Mouse (Mus musculus) neural tube, embryonic 13.5 days (tissue): ENCODE measurements around the gene Ust. TPM values are rescaled to one million over a fixed set of nuclear protein-coding genes. Genes with fewer than 3 reads are reported as not detected.

ENCODE experiments used
- ATAC-seq: fragments of 200-750 bp; cut with Nextera tagmentation; 2 replicates; pipeline ENCODE4 v1.8.0; 2017; ENCODE audit warnings: low read depth, mild to moderate bottlenecking, moderate TSS enrichment, moderate library complexity
- H3K27ac ChIP-seq: fragments of 300-500 bp; sonication (generic); replicated peaks from 2 replicates; pipeline ENCODE4 v1.5.1; 2015; ENCODE audit warnings: moderate library complexity, mild to moderate bottlenecking, inconsistent platforms
- H3K27me3 ChIP-seq: fragments of 300-500 bp; sonication (generic); 2 replicates; pipeline ENCODE4 v1.6.1; 2015; ENCODE audit warnings: mild to moderate bottlenecking, inconsistent platforms
- H3K36me3 ChIP-seq: fragments of 300-500 bp; sonication (generic); 2 replicates; pipeline ENCODE4 v1.6.1; 2015; ENCODE audit warnings: mild to moderate bottlenecking, inconsistent platforms
- H3K4me1 ChIP-seq: fragments of 300-500 bp; sonication (generic); replicated peaks from 2 replicates; pipeline ENCODE4 v1.6.1; 2015; ENCODE audit warnings: inconsistent platforms
- H3K4me2 ChIP-seq: fragments of 300-500 bp; sonication (generic); 2 replicates; pipeline ENCODE4 v1.6.1; 2015; ENCODE audit warnings: inconsistent platforms, mild to moderate bottlenecking, moderate library complexity
- H3K4me3 ChIP-seq: fragments of 300-500 bp; sonication (generic); 2 replicates; pipeline ENCODE4 v1.5.1; 2015; ENCODE audit warnings: mild to moderate bottlenecking, inconsistent platforms
- H3K9ac ChIP-seq: fragments of 300-500 bp; sonication (generic); 2 replicates; pipeline ENCODE4 v1.6.1; 2015; ENCODE audit warnings: moderate library complexity, mild to moderate bottlenecking, inconsistent platforms
- H3K9me3 ChIP-seq: fragments of 300-500 bp; sonication (generic); 2 replicates; pipeline ENCODE4 v1.6.1; 2016; ENCODE audit warnings: inconsistent platforms
- WGBS: fragments of 180-500 bp; shearing (Covaris S2); methylation state at CpG from one replicate; pipeline ENCODE4 v1.1.7; 2015; 5-methylcytosine and 5-hydroxymethylcytosine counted together
- polyA plus RNA-seq: library from polyadenylated mRNA; unstranded; fragments of >200 nt; fragmentation: Nextera tagmentation; extraction: Ambion mirVana; gene quantifications from 2 replicates; pipeline ENCODE4 v1.2.1, GENCODE M21; 2015

Gene Ust
- polyA plus RNA-seq, 1 experiment from 2014 or later, result 7.1 TPM

GRCm38 (mm10) chr10:8468651-8469386 is 49.8 kb downstream of the Ust start:
- Histone ChIP-seq H3K9me3 (no peaks in the 10 kb centered on the region), H3K4me3 (no peak overlapping the region), H3K9ac (no peak overlapping the region), H3K27me3 (no peaks in the 10 kb centered on the region), H3K27ac (no peak overlapping the region), H3K4me2 (no peak overlapping the region), H3K36me3 (no peaks in the 10 kb centered on the region), H3K4me1 (no peaks in the 10 kb centered on the region)
- no peak for ATAC-seq
- WGBS, result 75% methylated on average over 5 of the region's 5 CpGs

- WGBS, result 82% methylated on average over 3 of the region's 3 CpGs
- no peak for ATAC-seq
- H3K4me3 ChIP-seq, result no peak overlapping the region
- H3K4me2 ChIP-seq, result no peak overlapping the region
- no peaks in the 10 kb centered on the region for H3K36me3 ChIP-seq
- H3K9me3 ChIP-seq, result no peaks in the 10 kb centered on the region
- H3K4me1 ChIP-seq, result peaks cover 11% of the 10 kb centered on the region
- no peak overlapping the region for H3K9ac ChIP-seq
- H3K27ac ChIP-seq, result no peak overlapping the region
- no peaks in the 10 kb centered on the region for H3K27me3 ChIP-seq
These were observed 52.7 kb downstream of the Ust start for GRCm38 (mm10) chr10:8465918-8466317.

- Histone ChIP-seq H3K27ac (no peak overlapping the region), H3K9me3 (no peaks in the 10 kb centered on the region), H3K4me1 (peaks cover 11% of the 10 kb centered on the region), H3K9ac (no peak overlapping the region), H3K27me3 (no peaks in the 10 kb centered on the region), H3K36me3 (no peaks in the 10 kb centered on the region), H3K4me2 (no peak overlapping the region), H3K4me3 (no peak overlapping the region)
- 89% methylated on average over 1 of the region's 1 CpGs for WGBS
- ATAC-seq, result no peak
These were observed 53.4 kb downstream of the Ust start for GRCm38 (mm10) chr10:8465216-8465615.

GRCm38 (mm10) chr10:8461372-8461771 is 57.3 kb downstream of the Ust start:
- peak; percentile 82 for ATAC-seq
- Histone ChIP-seq H3K27me3 (no peaks in the 10 kb centered on the region), H3K4me3 (no peak overlapping the region), H3K4me2 (no peak overlapping the region), H3K36me3 (no peaks in the 10 kb centered on the region), H3K9me3 (no peaks in the 10 kb centered on the region), H3K27ac (no peak overlapping the region), H3K4me1 (peaks cover 11% of the 10 kb centered on the region), H3K9ac (no peak overlapping the region)
- 69% methylated on average over 5 of the region's 5 CpGs for WGBS

GRCm38 (mm10) chr10:8454711-8455110 is 63.9 kb downstream of the Ust start:
- Histone ChIP-seq H3K27me3 (no peaks in the 10 kb centered on the region), H3K9me3 (no peaks in the 10 kb centered on the region), H3K4me1 (no peaks in the 10 kb centered on the region), H3K4me3 (no peak overlapping the region), H3K4me2 (no peak overlapping the region), H3K9ac (no peak overlapping the region), H3K36me3 (no peaks in the 10 kb centered on the region), H3K27ac (no peak overlapping the region)
- no peak for ATAC-seq
- 50% methylated on average over 1 of the region's 1 CpGs for WGBS

- no peak overlapping the region for H3K27ac ChIP-seq
- H3K4me3 ChIP-seq, result no peak overlapping the region
- H3K9me3 ChIP-seq, result no peaks in the 10 kb centered on the region
- peaks cover 6% of the 10 kb centered on the region; the same call in 1 of the 2 replicates for H3K4me1 ChIP-seq
- no peak overlapping the region for H3K9ac ChIP-seq
- H3K4me2 ChIP-seq, result no peak overlapping the region
- H3K27me3 ChIP-seq, result no peaks in the 10 kb centered on the region
- WGBS, result 54% methylated on average over 5 of the region's 5 CpGs
- no peaks in the 10 kb centered on the region for H3K36me3 ChIP-seq
- no peak for ATAC-seq
These were observed 70.9 kb downstream of the Ust start for GRCm38 (mm10) chr10:8447681-8448080.

- Histone ChIP-seq H3K4me2 (no peak overlapping the region), H3K9ac (no peak overlapping the region), H3K36me3 (no peaks in the 10 kb centered on the region), H3K4me3 (no peak overlapping the region), H3K9me3 (no peaks in the 10 kb centered on the region), H3K4me1 (peaks cover 6% of the 10 kb centered on the region; the same call in 1 of the 2 replicates), H3K27me3 (no peaks in the 10 kb centered on the region), H3K27ac (no peak overlapping the region)
- no peak for ATAC-seq
- 46% methylated on average over 4 of the region's 4 CpGs for WGBS
These were observed 71.7 kb downstream of the Ust start for GRCm38 (mm10) chr10:8446972-8447371.

GRCm38 (mm10) chr10:8444052-8444451 is 74.6 kb downstream of the Ust start:
- H3K4me1 ChIP-seq, result peaks cover 6% of the 10 kb centered on the region; the same call in 1 of the 2 replicates
- no peaks in the 10 kb centered on the region for H3K9me3 ChIP-seq
- no peaks in the 10 kb centered on the region for H3K27me3 ChIP-seq
- H3K4me2 ChIP-seq, result no peak overlapping the region
- no peak overlapping the region for H3K9ac ChIP-seq
- WGBS, result 63% methylated on average over 5 of the region's 5 CpGs
- no peak overlapping the region for H3K4me3 ChIP-seq
- H3K36me3 ChIP-seq, result no peaks in the 10 kb centered on the region
- H3K27ac ChIP-seq, result no peak overlapping the region
- ATAC-seq, result no peak

GRCm38 (mm10) chr10:8431857-8432256 is 86.8 kb downstream of the Ust start:
- ATAC-seq, result no peak
- Histone ChIP-seq H3K9ac (no peak overlapping the region), H3K9me3 (no peaks in the 10 kb centered on the region), H3K27ac (no peak overlapping the region), H3K4me3 (no peak overlapping the region), H3K36me3 (no peaks in the 10 kb centered on the region), H3K4me1 (peaks cover 31% of the 10 kb centered on the region), H3K27me3 (no peaks in the 10 kb centered on the region), H3K4me2 (no peak overlapping the region)
- 87% methylated on average over 2 of the region's 2 CpGs for WGBS

- H3K27ac ChIP-seq, result no peak overlapping the region; the same call in 1 of the 2 replicates
- H3K4me2 ChIP-seq, result no peak overlapping the region
- H3K36me3 ChIP-seq, result no peaks in the 10 kb centered on the region
- no peaks in the 10 kb centered on the region for H3K27me3 ChIP-seq
- no peak overlapping the region for H3K9ac ChIP-seq
- no peak overlapping the region for H3K4me3 ChIP-seq
- H3K9me3 ChIP-seq, result no peaks in the 10 kb centered on the region
- H3K4me1 ChIP-seq, result peaks cover 31% of the 10 kb centered on the region
- ATAC-seq, result no peak
- 61% methylated on average over 13 of the region's 13 CpGs for WGBS
These were observed 89.5 kb downstream of the Ust start for GRCm38 (mm10) chr10:8428787-8429778.

GRCm38 (mm10) chr10:8427671-8428364 is 90.8 kb downstream of the Ust start:
- no peak overlapping the region for H3K27ac ChIP-seq
- no peak overlapping the region for H3K4me3 ChIP-seq
- H3K4me1 ChIP-seq, result peaks cover 31% of the 10 kb centered on the region
- no peak overlapping the region for H3K9ac ChIP-seq
- H3K4me2 ChIP-seq, result no peak overlapping the region
- H3K27me3 ChIP-seq, result no peaks in the 10 kb centered on the region
- no peak for ATAC-seq
- H3K9me3 ChIP-seq, result no peaks in the 10 kb centered on the region
- WGBS, result 83% methylated on average over 12 of the region's 12 CpGs
- no peaks in the 10 kb centered on the region for H3K36me3 ChIP-seq
